Comparison of ENCODE assay signal across 23 mouse cellular contexts in genomic region chr1:181131915-181132314, GRCm38 (mm10). TPM values are rescaled to one million over a fixed set of nuclear protein-coding genes. Genes with fewer than 3 reads are reported as not detected.
DNase-seq lines count a peak whose midpoint lies in the region; TF ChIP-seq lines count a peak whose summit lies in the region.
"Had no signal": no experiment of that assay in that cellular context is flagged by ENCODE, and none has a peak within 500 bp of the region (broad histone marks: within the 10 kb centered on the region; RNA-seq: fewer than 3 reads in every experiment).

No protein-coding gene starts in this region.

- H3K4me3 ChIP-seq in myocyte, result no peak overlapping the region
- H3K4me3 ChIP-seq: embryonic facial prominence, embryonic 13.5 days; heart, embryonic 15.5 days; limb, embryonic 13.5 days had no signal

- peak overlapping the region; percentile 37 for H3K4me2 ChIP-seq in myocyte (ENCODE audit: low read depth)
- H3K4me2 ChIP-seq: embryonic facial prominence, embryonic 13.5 days; heart, embryonic 15.5 days; limb, embryonic 13.5 days; liver, embryonic 11.5 days had no signal

- H3K27me3 ChIP-seq in myocyte (ENCODE audit: control insufficient read depth, insufficient read depth, insufficient read length), result no peaks in the 10 kb centered on the region
- H3K27me3 ChIP-seq: CH12.LX; embryonic facial prominence, embryonic 13.5 days; heart, embryonic 15.5 days; limb, embryonic 13.5 days had no signal

- H3ac ChIP-seq in myocyte (ENCODE audit: control insufficient read depth, insufficient read length), result no peak overlapping the region

- TF ChIP-seq POLR2A in myocyte (IDR thresholded peaks at IDR 0.05; ENCODE audit: insufficient read length, low read depth), result no peak

- H3K79me2 ChIP-seq in myocyte (ENCODE audit: control insufficient read depth, insufficient read depth), result no peaks in the 10 kb centered on the region

- peaks cover 62% of the 10 kb centered on the region for H3K36me3 ChIP-seq in myocyte (ENCODE audit: control insufficient read depth, insufficient read depth)

- peak; percentile 86 for DNase-seq in 3T3-L1 (ENCODE audit: low read depth, low spot score)
- peak; percentile 49 for DNase-seq in MN1 (ENCODE audit: low spot score)
- peak; percentile 54 for DNase-seq in adrenal gland, postnatal 10 days
- DNase-seq in frontal cortex, postnatal 36 days (ENCODE audit: low spot score in 2 of 2), result no peak
- no peak for DNase-seq in embryo, embryonic 11 days
- no peak for DNase-seq in kidney, postnatal 25 days
- DNase-seq: B cell, adult 2 months; cerebellum, adult 9-10 months; cerebellum, postnatal 36 days; gastrocnemius, postnatal 14 days; kidney, adult 18-20 months; kidney, postnatal 4 days; midbrain, embryonic 14.5 days; right cerebral cortex, adult 18-20 months; spleen, adult 18-20 months; thymus, adult 18-20 months; thymus, postnatal 36 days had no signal

TF ChIP-seq in myocyte, 11 proteins besides CTCF, POLR2A, EP300 and RAD21:
- TF ChIP-seq MYOG (IDR thresholded peaks at IDR 0.05; ENCODE audit: control insufficient read depth in 1 of 3, insufficient read depth in 1 of 3, insufficient read length in 2 of 3, low read depth in 2 of 3) (no peak), MAX (IDR thresholded peaks at IDR 0.05; ENCODE audit: low read depth) (no peak), CEBPB (IDR thresholded peaks at IDR 0.05; ENCODE audit: insufficient read depth, poor library complexity, severe bottlenecking) (no peak), USF1 (IDR thresholded peaks at IDR 0.05; ENCODE audit: low read depth) (no peak), POLR2AphosphoS2 (IDR thresholded peaks at IDR 0.05; ENCODE audit: insufficient read length, low read depth) (no peak), TCF12 (IDR thresholded peaks at IDR 0.05; ENCODE audit: insufficient read depth, poor library complexity, severe bottlenecking) (no peak), REST (IDR thresholded peaks at IDR 0.05; ENCODE audit: insufficient read depth, insufficient read length) (no peak), E2F4 (IDR thresholded peaks at IDR 0.05; ENCODE audit: insufficient read depth) (no peak), SRF (IDR thresholded peaks at IDR 0.05; ENCODE audit: control insufficient read depth, insufficient read length, low read depth) (no peak), MYOD1 (IDR thresholded peaks at IDR 0.05; ENCODE audit: control insufficient read depth in 1 of 3, insufficient read length in 2 of 3, low read depth in 2 of 3) (no peak), TCF3 (IDR thresholded peaks at IDR 0.05; ENCODE audit: insufficient read length, low read depth) (no peak)

RNA-seq across cellular contexts. Expression of gene Nvl, which starts 12.1 kb away (rescaled TPM):
- 10 to 100 TPM; 14.4 to 20.6 TPM for total RNA-seq in adrenal gland, postnatal 10 days (2021)
- 7.8 TPM for polyA plus RNA-seq in myocyte (2012; fragmentation: generic; extraction: Trizol)

RNA-seq across cellular contexts. Expression of gene Cnih4, which starts 12.6 kb away (rescaled TPM):
- 10 to 100 TPM; 38.1 to 40.9 TPM for total RNA-seq in adrenal gland, postnatal 10 days (2021)
- 56.8 TPM for polyA plus RNA-seq in myocyte (2012; fragmentation: generic; extraction: Trizol)

Comparison
In these comparisons a context has a peak if more than half of its experiments do, and no peak if none do; other contexts are left out.
1. DNase-seq: peak in 3T3-L1 (single experiment), MN1 (single experiment) and adrenal gland, postnatal 10 days (single experiment); none in frontal cortex, postnatal 36 days (0 of 2), embryo, embryonic 11 days (single experiment) and kidney, postnatal 25 days (0 of 2).